Mouse (Mus musculus): ENCODE measurements at regions not wholly inside any gene's neighbourhood (a gene's known extent, or its start where the extent isn't known, plus 50 kb on each side); places are given as distances from the start of the nearest gene placed in this dataset.

GRCm38 (mm10) chr13:106567658-106568359 lies 368.9 kb downstream of the Ipo11 start:
- no peak overlapping the region for H3K4me2 ChIP-seq (ENCODE audit: insufficient read depth, low read depth, poor library complexity, severe bottlenecking)
- no peaks in the 10 kb centered on the region for H3K36me3 ChIP-seq (replicated peaks in 1 of 2; ENCODE audit: control insufficient read depth in 1 of 2, insufficient read depth in 1 of 2, low read length in 1 of 2)

DNA sequence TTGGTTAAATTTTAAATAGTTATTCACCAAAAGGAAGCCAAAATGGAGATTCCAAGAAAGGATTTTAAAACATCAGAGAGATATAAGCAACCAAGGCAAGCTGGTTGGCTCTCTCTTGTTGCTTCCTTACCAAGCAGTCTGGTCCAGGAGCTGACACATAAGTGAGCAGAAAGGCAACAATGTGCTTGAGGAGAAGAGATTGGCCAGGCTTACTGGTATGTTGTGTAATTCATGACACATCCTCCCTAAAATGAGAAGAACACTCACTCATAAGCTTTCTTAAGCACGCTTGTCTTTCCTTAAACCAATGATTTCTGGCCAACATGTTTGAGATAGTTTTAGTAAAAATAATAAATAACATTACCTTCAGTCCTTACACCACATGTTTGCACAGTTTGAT lies 374.2 kb downstream of the Ipo11 start:
- H3K4me2 ChIP-seq (ENCODE audit: insufficient read depth, low read depth, poor library complexity, severe bottlenecking): no peak overlapping the region
- no peak overlapping the region for H3K4me3 ChIP-seq (replicated peaks in 1 of 3; ENCODE audit: low read depth in 2 of 3, low read length in 2 of 3, poor library complexity in 1 of 3)
- no peak overlapping the region for H3K9ac ChIP-seq (ENCODE audit: insufficient read depth, low read depth)
- TF ChIP-seq JUN (IDR thresholded peaks at IDR 0.05; ENCODE audit: insufficient read depth, low read depth, low read length) (no peak), HCFC1 (IDR thresholded peaks at IDR 0.05; ENCODE audit: low read depth, low read length) (no peak), JUND (conservative IDR thresholded peaks at IDR 0.05; ENCODE audit: low read depth, low read length) (no peak), SMC3 (IDR thresholded peaks at IDR 0.05; ENCODE audit: low read depth, low read length) (no peak), ZKSCAN1 (IDR thresholded peaks at IDR 0.05; ENCODE audit: borderline replicate concordance, low read depth, low read length) (no peak), TBP (conservative IDR thresholded peaks at IDR 0.05; ENCODE audit: low read depth, low read length) (no peak), MAX (IDR thresholded peaks at IDR 0.05; ENCODE audit: low read length) (no peak), KAT2A (IDR thresholded peaks at IDR 0.05; ENCODE audit: insufficient replicate concordance, low read length) (no peak), CTCF (conservative IDR thresholded peaks at IDR 0.05 in 1 of 2, IDR thresholded peaks at IDR 0.05 in 1 of 2; ENCODE audit: low read depth in 2 of 2, low read length in 2 of 2) (no peak), SIN3A (IDR thresholded peaks at IDR 0.05; ENCODE audit: low read length) (no peak), NRF1 (IDR thresholded peaks at IDR 0.05; ENCODE audit: low read depth, low read length) (no peak), POLR2A (IDR thresholded peaks at IDR 0.05; ENCODE audit: low read depth, low read length) (no peak), USF2 (conservative IDR thresholded peaks at IDR 0.05; ENCODE audit: low read depth, low read length) (no peak), CHD2 (IDR thresholded peaks at IDR 0.05; ENCODE audit: low read length) (no peak)
- H3K4me1 ChIP-seq (ENCODE audit: control insufficient read depth in 1 of 2, insufficient read depth in 2 of 2): peaks cover 0 to 5% of the 10 kb centered on the region in 2 experiments; a peak in 2 of 4 replicates
- no peaks in the 10 kb centered on the region for H3K79me2 ChIP-seq (replicated peaks; ENCODE audit: control insufficient read depth, extremely low read depth, insufficient read depth, poor library complexity, severe bottlenecking)
- no peaks in the 10 kb centered on the region for H3K27me3 ChIP-seq (replicated peaks)
- H3K9me3 ChIP-seq (replicated peaks; ENCODE audit: low read length): no peaks in the 10 kb centered on the region
- in situ Hi-C loops (cut with MboI; ENCODE audit: low pct_ligation_motif_present, low pct_unique_long_range_greater_than_20kb, low sequenced_read_pairs) (no loop called here), dilution Hi-C loops (cut with MboI; ENCODE audit: extremely low pct_ligation_motif_present, extremely low pct_unique_long_range_greater_than_20kb, low sequenced_read_pairs) (no loop called here)
- no peak for DNase-seq (ENCODE audit: extremely low read depth)
- no peak overlapping the region for H3K27ac ChIP-seq (ENCODE audit: insufficient read depth, low read depth)
- H3K36me3 ChIP-seq (replicated peaks in 1 of 2; ENCODE audit: control insufficient read depth in 1 of 2, insufficient read depth in 1 of 2, low read length in 1 of 2): no peaks in the 10 kb centered on the region

More at GRCm38 (mm10) chr13:106567658-106568359, 368.9 kb downstream of the Ipo11 start:
- TF ChIP-seq JUND (conservative IDR thresholded peaks at IDR 0.05; ENCODE audit: low read depth, low read length) (no peak), GABPA (IDR thresholded peaks at IDR 0.05; ENCODE audit: insufficient replicate concordance, low read depth, low read length) (no peak), BHLHE40 (IDR thresholded peaks at IDR 0.05; ENCODE audit: low read depth, low read length) (no peak), POLR2AphosphoS2 (IDR thresholded peaks at IDR 0.05; ENCODE audit: low read depth, low read length) (no peak), NELFE (IDR thresholded peaks at IDR 0.05; ENCODE audit: low read depth, low read length) (no peak), ZMIZ1 (IDR thresholded peaks at IDR 0.05; ENCODE audit: low read depth, low read length) (no peak), ZNF384 (IDR thresholded peaks at IDR 0.05; ENCODE audit: low read depth, low read length) (no peak), MYC (IDR thresholded peaks at IDR 0.05; ENCODE audit: low read depth, low read length) (no peak), ZC3H11A (IDR thresholded peaks at IDR 0.05; ENCODE audit: low read depth, low read length) (no peak), CHD2 (IDR thresholded peaks at IDR 0.05; ENCODE audit: low read length) (no peak), TCF12 (IDR thresholded peaks at IDR 0.05; ENCODE audit: low read depth, low read length) (no peak), MEF2A (IDR thresholded peaks at IDR 0.05; ENCODE audit: borderline replicate concordance, low read depth, low read length) (no peak), KAT2A (IDR thresholded peaks at IDR 0.05; ENCODE audit: insufficient replicate concordance, low read length) (no peak), ETS1 (conservative IDR thresholded peaks at IDR 0.05; ENCODE audit: low read depth, low read length) (no peak), NRF1 (IDR thresholded peaks at IDR 0.05; ENCODE audit: low read depth, low read length) (no peak), USF2 (conservative IDR thresholded peaks at IDR 0.05; ENCODE audit: low read depth, low read length) (no peak), MXI1 (IDR thresholded peaks at IDR 0.05; ENCODE audit: low read depth, low read length) (no peak), CHD1 (IDR thresholded peaks at IDR 0.05; ENCODE audit: low read depth, low read length) (no peak), MAZ (IDR thresholded peaks at IDR 0.05; ENCODE audit: low read depth, low read length) (no peak), ZKSCAN1 (IDR thresholded peaks at IDR 0.05; ENCODE audit: borderline replicate concordance, low read depth, low read length) (no peak)
- H3K4me1 ChIP-seq (ENCODE audit: control insufficient read depth in 1 of 2, insufficient read depth in 2 of 2): peaks cover 0 to 9% of the 10 kb centered on the region in 2 experiments; a peak in 3 of 4 replicates
- H3K9ac ChIP-seq (ENCODE audit: insufficient read depth, low read depth): no peak overlapping the region
- no peaks in the 10 kb centered on the region for H3K9me3 ChIP-seq (replicated peaks; ENCODE audit: low read length)
- H3K27me3 ChIP-seq (replicated peaks): no peaks in the 10 kb centered on the region
- no peak overlapping the region for H3K27ac ChIP-seq (ENCODE audit: insufficient read depth, low read depth)
- in situ Hi-C loops (cut with MboI; ENCODE audit: low pct_ligation_motif_present, low pct_unique_long_range_greater_than_20kb, low sequenced_read_pairs) (no loop called here), dilution Hi-C loops (cut with MboI; ENCODE audit: extremely low pct_ligation_motif_present, extremely low pct_unique_long_range_greater_than_20kb, low sequenced_read_pairs) (no loop called here)
- no peak overlapping the region for H3K4me3 ChIP-seq (replicated peaks in 1 of 3; ENCODE audit: low read depth in 2 of 3, low read length in 2 of 3, poor library complexity in 1 of 3)
- no peaks in the 10 kb centered on the region for H3K79me2 ChIP-seq (replicated peaks; ENCODE audit: control insufficient read depth, extremely low read depth, insufficient read depth, poor library complexity, severe bottlenecking)
- DNase-seq (ENCODE audit: extremely low read depth): no peak

Measured in CH12.LX (cell line).